Mouse (Mus musculus) lung, adult 2 months (tissue): ENCODE data around the gene RPS10-NUDT3.

Source experiments
- CTCF ChIP-seq: fragments of 200-500 bp; IDR thresholded peaks from 2 replicates; pipeline ENCODE4 v1.5.1; 2011; ENCODE audit warnings: mild to moderate bottlenecking, low read length, control low read depth; ENCODE audit not compliant: insufficient read depth
- POLR2A ChIP-seq: fragments of 200-500 bp; IDR thresholded peaks from 2 replicates; pipeline ENCODE4 v1.6.1; 2011; ENCODE audit warnings: low read depth, mild to moderate bottlenecking, control low read depth, low read length, borderline replicate concordance; ENCODE audit errors: extremely low read depth

- TF ChIP-seq POLR2A (no peak), CTCF (no peak)
Observed at GRCm38 (mm10) chr17:27532095-27532494, 102.9 kb downstream of the RPS10-NUDT3 start.
